Mouse (Mus musculus) kidney, embryonic 15.5 days (tissue): ENCODE data around the gene Arl13b. TPM values are rescaled to one million over a fixed set of nuclear protein-coding genes. Genes with fewer than 3 reads are reported as not detected.

Source experiments
- ATAC-seq: fragments of 200-750 bp; cut with Nextera tagmentation; replicated peaks from 2 replicates; pipeline ENCODE4 v1.8.0; 2017; ENCODE audit warnings: moderate TSS enrichment; ENCODE audit not compliant: low FRiP score
- H3K27ac ChIP-seq: fragments of 300-500 bp; sonication (generic); 2 replicates; pipeline ENCODE4 v1.5.1; 2015; ENCODE audit warnings: mild to moderate bottlenecking, inconsistent platforms
- H3K27me3 ChIP-seq: fragments of 300-500 bp; sonication (generic); 2 replicates; pipeline ENCODE4 v1.6.1; 2015; ENCODE audit warnings: inconsistent platforms
- H3K36me3 ChIP-seq: fragments of 300-500 bp; sonication (generic); 2 replicates; pipeline ENCODE4 v1.6.1; 2015; ENCODE audit warnings: inconsistent platforms
- H3K4me1 ChIP-seq: fragments of 300-500 bp; sonication (generic); 2 replicates; pipeline ENCODE4 v1.6.1; 2015; ENCODE audit warnings: inconsistent platforms
- H3K4me2 ChIP-seq: fragments of 300-500 bp; sonication (generic); 2 replicates; pipeline ENCODE4 v1.6.1; 2015; ENCODE audit warnings: moderate library complexity, mild to moderate bottlenecking, inconsistent platforms
- H3K4me3 ChIP-seq: fragments of 300-500 bp; sonication (generic); replicated peaks from 2 replicates; pipeline ENCODE4 v1.5.1; 2015; ENCODE audit warnings: mild to moderate bottlenecking, inconsistent platforms
- H3K9ac ChIP-seq: fragments of 300-500 bp; sonication (generic); 2 replicates; pipeline ENCODE4 v1.6.1; 2015; ENCODE audit warnings: mild to moderate bottlenecking, inconsistent platforms
- H3K9me3 ChIP-seq: fragments of 300-500 bp; sonication (generic); replicated peaks from 2 replicates; pipeline ENCODE4 v1.6.1; 2016; ENCODE audit warnings: inconsistent platforms
- WGBS: fragments of 180-500 bp; shearing (Covaris S2); methylation state at CpG from one replicate; pipeline ENCODE4 v1.1.7; 2015; ENCODE audit warnings: mixed read lengths; 5-methylcytosine and 5-hydroxymethylcytosine counted together
- polyA plus RNA-seq: library from polyadenylated mRNA; unstranded; fragments of >200 nt; fragmentation: Nextera tagmentation; extraction: Ambion mirVana; gene quantifications from 2 replicates; pipeline ENCODE4 v1.2.1, GENCODE M21; 2015

Arl13b gene
- polyA plus RNA-seq, 1 experiment from 2014 or later: 17.1 TPM

- peak within 1 kb of the TSS; percentile 66 for H3K4me3 ChIP-seq
These were observed 7.6 kb upstream of the Arl13b start, which contains the start of gene Pros1 for GRCm38 (mm10) chr16:62854191-62855068. Gene Pros1 (plus strand): TSS chr16:62854307.

GRCm38 (mm10) chr16:62853611-62854126, 6.8 kb upstream of the Arl13b start:
- peak overlapping the region; percentile 66 for H3K4me3 ChIP-seq
- ATAC-seq: peak; percentile 55
- 0 out of 2 replicates have a peak overlapping the region, but pooled peaks have one; percentile 80 for H3K27ac ChIP-seq
- no peaks in the 10 kb centered on the region for H3K36me3 ChIP-seq
- H3K9ac ChIP-seq: peak overlapping the region; percentile 75
- H3K9me3 ChIP-seq: no peaks in the 10 kb centered on the region
- peak overlapping the region; percentile 89 for H3K4me2 ChIP-seq
- peaks cover 8% of the 10 kb centered on the region; the same call in 1 of the 2 replicates for H3K4me1 ChIP-seq
- 20% methylated on average over 3 of the region's 3 CpGs for WGBS
- no peaks in the 10 kb centered on the region for H3K27me3 ChIP-seq

More at GRCm38 (mm10) chr16:62854191-62855068, 7.6 kb upstream of the Arl13b start, which contains the start of gene Pros1:
- Histone ChIP-seq H3K4me2 (peak within 1 kb of the TSS; percentile 89), H3K36me3 (no peaks in the 10 kb centered on the region), H3K27me3 (no peaks in the 10 kb centered on the region), H3K9me3 (no peaks in the 10 kb centered on the region), H3K4me1 (peaks cover 8% of the 10 kb centered on the region; the same call in 1 of the 2 replicates), H3K9ac (peak within 1 kb of the TSS; percentile 75), H3K27ac (peak within 1 kb of the TSS; percentile 80)
- ATAC-seq: peak; percentile 98
- 4% methylated on average over 42 of the region's 42 CpGs for WGBS

- H3K27me3 ChIP-seq: no peaks in the 10 kb centered on the region
- no peak for ATAC-seq
These were observed 5.8 kb upstream of the Arl13b start for GRCm38 (mm10) chr16:62852464-62853252.

GRCm38 (mm10) chr16:62845341-62845740, 1.5 kb downstream of the Arl13b start:
- no peak for ATAC-seq
- H3K4me3 ChIP-seq: no peak overlapping the region
- no peaks in the 10 kb centered on the region for H3K27me3 ChIP-seq
- no peak overlapping the region for H3K27ac ChIP-seq
- no peaks in the 10 kb centered on the region for H3K9me3 ChIP-seq
- WGBS: 81% methylated on average over 6 of the region's 6 CpGs
- peak overlapping the region; percentile 75; the same call in 1 of the 2 replicates for H3K4me2 ChIP-seq
- no peaks in the 10 kb centered on the region for H3K36me3 ChIP-seq
- H3K9ac ChIP-seq: no peak overlapping the region
- H3K4me1 ChIP-seq: peaks cover 12% of the 10 kb centered on the region

More at GRCm38 (mm10) chr16:62852464-62853252, 5.8 kb upstream of the Arl13b start:
- Histone ChIP-seq H3K4me2 (no peak overlapping the region), H3K9me3 (no peaks in the 10 kb centered on the region), H3K36me3 (no peaks in the 10 kb centered on the region), H3K27ac (no peak overlapping the region), H3K9ac (no peak overlapping the region), H3K4me1 (peaks cover 8% of the 10 kb centered on the region; the same call in 1 of the 2 replicates), H3K4me3 (no peak overlapping the region)
- WGBS: 87% methylated on average over 3 of the region's 3 CpGs

- ATAC-seq: no peak
- WGBS: 74% methylated on average over 3 of the region's 3 CpGs
- Histone ChIP-seq H3K4me3 (no peak overlapping the region), H3K4me2 (no peak overlapping the region), H3K36me3 (no peaks in the 10 kb centered on the region), H3K27me3 (no peaks in the 10 kb centered on the region), H3K9ac (no peak overlapping the region), H3K4me1 (no peaks in the 10 kb centered on the region), H3K27ac (no peak overlapping the region), H3K9me3 (no peaks in the 10 kb centered on the region)
These were observed 12.7 kb downstream of the Arl13b start for GRCm38 (mm10) chr16:62834016-62834735.

GRCm38 (mm10) chr16:62832481-62832880, 14.4 kb downstream of the Arl13b start:
- Histone ChIP-seq H3K9ac (no peak overlapping the region), H3K9me3 (no peaks in the 10 kb centered on the region), H3K27ac (no peak overlapping the region), H3K4me3 (no peak overlapping the region), H3K36me3 (no peaks in the 10 kb centered on the region), H3K27me3 (no peaks in the 10 kb centered on the region), H3K4me1 (no peaks in the 10 kb centered on the region), H3K4me2 (no peak overlapping the region)
- ATAC-seq: peak; percentile 60; the same call in 1 of the 2 replicates
- 21% methylated on average over 4 of the region's 4 CpGs for WGBS

DNA sequence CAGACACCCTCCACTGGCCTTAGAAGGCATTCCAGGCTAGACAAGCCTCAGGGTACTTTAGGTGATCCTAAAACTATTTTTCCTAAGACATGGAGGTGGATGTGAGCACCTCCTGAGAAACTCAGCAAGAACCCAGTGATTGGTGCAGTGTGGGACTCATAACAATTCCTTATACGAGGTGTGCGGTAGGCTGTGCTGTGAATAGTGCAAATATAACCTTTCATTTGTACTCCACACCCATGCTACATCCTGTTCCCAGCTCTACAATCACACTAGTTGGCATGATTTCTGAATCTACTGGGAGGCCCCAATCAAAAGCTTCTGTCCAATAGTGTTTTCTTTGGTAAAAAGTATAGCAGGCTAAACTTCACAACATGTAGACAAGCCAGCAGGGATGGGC, 14.8 kb downstream of the Arl13b start:
- H3K36me3 ChIP-seq: no peaks in the 10 kb centered on the region
- no peak overlapping the region for H3K9ac ChIP-seq
- no peak overlapping the region for H3K4me2 ChIP-seq
- 80% methylated on average over 2 of the region's 2 CpGs for WGBS
- H3K4me3 ChIP-seq: no peak overlapping the region
- no peak for ATAC-seq
- no peak overlapping the region for H3K27ac ChIP-seq
- no peaks in the 10 kb centered on the region for H3K4me1 ChIP-seq
- H3K27me3 ChIP-seq: no peaks in the 10 kb centered on the region
- no peaks in the 10 kb centered on the region for H3K9me3 ChIP-seq

DNA sequence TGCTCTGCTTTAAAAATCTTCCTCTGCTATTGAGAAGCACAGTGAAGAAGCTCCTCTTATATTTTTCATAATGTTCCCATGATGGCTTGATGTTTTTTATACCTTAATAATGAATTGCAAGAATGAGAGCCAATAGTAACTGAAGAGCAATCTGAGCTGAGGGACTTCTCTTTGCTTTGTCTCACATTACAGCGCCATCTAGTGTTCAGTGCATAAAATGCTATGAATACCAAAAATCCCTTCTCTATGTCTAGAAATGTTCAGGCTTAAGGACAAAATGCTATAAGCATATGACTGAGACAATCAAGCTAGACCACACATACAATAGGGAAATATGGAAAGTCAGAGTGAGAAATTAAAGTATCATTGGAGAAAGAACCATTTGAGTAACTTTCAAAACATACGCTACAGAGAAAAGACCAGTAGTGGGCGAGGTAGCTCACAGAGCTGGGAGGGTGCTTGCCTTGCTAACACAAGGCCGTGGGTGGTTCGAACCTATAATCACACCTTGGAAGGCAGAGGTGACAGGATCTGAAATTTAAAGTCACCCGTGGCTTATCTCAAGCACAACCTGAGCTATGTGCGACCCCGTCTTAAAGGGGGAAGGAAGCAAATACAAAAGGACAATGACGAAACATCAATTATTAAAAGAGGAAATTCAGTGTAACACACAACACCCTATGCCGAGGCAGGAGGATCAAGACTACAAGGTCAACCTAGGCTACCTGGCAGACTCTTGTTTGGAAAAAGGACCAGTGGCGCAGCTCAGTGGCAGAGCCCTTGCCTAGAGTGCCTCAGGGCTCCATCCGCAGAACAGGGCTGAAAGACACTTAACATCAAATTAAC, 20.5 kb downstream of the Arl13b start:
- no peak for ATAC-seq
- WGBS: 76% methylated on average over 12 of the region's 12 CpGs
- H3K36me3 ChIP-seq: peaks cover 2% of the 10 kb centered on the region; the same call in 1 of the 2 replicates

DNA sequence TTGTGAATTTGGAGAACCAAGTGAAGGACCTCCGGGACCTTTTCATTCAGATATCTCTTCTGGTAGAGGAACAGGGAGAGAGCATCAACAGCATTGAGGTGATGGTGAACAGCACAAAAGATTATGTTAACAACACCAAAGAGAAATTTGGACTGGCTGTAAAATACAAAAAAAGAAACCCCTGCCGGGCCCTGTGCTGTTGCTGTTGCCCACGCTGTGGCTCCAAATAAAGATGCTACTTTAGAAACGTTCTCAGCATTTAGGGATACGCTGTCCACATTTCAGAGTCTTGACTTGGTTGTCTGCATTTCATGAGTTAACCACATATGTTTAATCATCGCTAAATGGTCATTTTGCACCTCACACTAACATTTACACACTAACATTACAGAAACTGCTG, 24.4 kb downstream of the Arl13b start:
- Histone ChIP-seq H3K9me3 (no peaks in the 10 kb centered on the region), H3K9ac (no peak overlapping the region), H3K27ac (no peak overlapping the region), H3K4me2 (no peak overlapping the region), H3K27me3 (no peaks in the 10 kb centered on the region), H3K36me3 (peaks cover 2% of the 10 kb centered on the region; the same call in 1 of the 2 replicates), H3K4me3 (no peak overlapping the region), H3K4me1 (no peaks in the 10 kb centered on the region)
- 97% methylated on average over 6 of the region's 6 CpGs for WGBS
- no peak for ATAC-seq

More for the DNA sequence above, 20.5 kb downstream of the Arl13b start:
- Histone ChIP-seq H3K27me3 (no peaks in the 10 kb centered on the region), H3K9me3 (no peaks in the 10 kb centered on the region), H3K4me3 (no peak overlapping the region), H3K9ac (no peak overlapping the region), H3K27ac (no peak overlapping the region), H3K4me2 (no peak overlapping the region), H3K4me1 (no peaks in the 10 kb centered on the region)

- WGBS: 83% methylated on average over 5 of the region's 5 CpGs
- H3K27me3 ChIP-seq: no peaks in the 10 kb centered on the region
- H3K4me2 ChIP-seq: no peak within 1 kb of the TSS
- H3K9ac ChIP-seq: no peak within 1 kb of the TSS
- no peak within 1 kb of the TSS for H3K4me3 ChIP-seq
- no peak for ATAC-seq
- no peak within 1 kb of the TSS for H3K27ac ChIP-seq
- no peaks in the 10 kb centered on the region for H3K9me3 ChIP-seq
- H3K4me1 ChIP-seq: no peaks in the 10 kb centered on the region
- peaks cover 7% of the 10 kb centered on the region; the same call in 1 of the 2 replicates for H3K36me3 ChIP-seq
These were observed 32.3 kb downstream of the Arl13b start, which contains the start of gene Stx19 for GRCm38 (mm10) chr16:62814491-62814890. Gene Stx19 (plus strand): TSS chr16:62814676.
